9 mouse cellular contexts compared by ENCODE assay signal in the genomic region with DNA sequence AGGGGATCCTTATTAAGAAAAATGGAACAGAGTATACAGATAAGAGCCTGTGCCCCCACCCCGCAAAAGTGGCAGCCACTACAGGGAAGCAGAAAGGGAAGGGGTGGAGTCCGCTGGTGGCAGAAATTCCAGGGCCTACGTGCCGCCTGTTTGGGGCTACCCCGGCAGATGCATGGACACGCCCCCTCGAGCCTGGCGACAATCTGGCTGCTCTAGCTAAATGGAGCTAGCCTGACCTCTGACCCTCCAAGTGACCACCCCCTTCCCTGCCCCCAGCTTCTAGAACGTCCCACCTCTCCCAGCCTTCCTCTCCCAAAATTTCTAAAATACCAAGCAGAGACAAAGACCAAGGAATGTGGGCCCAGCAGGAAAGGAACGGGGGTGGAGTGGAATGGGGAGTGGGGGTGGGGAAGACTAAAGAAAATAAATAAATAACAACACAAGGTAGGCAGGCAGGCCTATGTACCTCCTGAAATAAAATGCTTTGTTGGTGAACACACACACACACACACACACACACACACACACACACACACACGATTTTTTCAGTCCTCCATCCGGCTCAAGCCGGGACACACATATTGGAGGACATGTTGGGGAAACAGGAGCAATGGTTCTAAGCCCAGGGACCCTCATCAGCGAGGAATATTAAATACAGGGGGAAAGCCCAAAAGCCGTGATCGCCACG. TPM values are rescaled to one million over a fixed set of nuclear protein-coding genes. Genes with fewer than 3 reads are reported as not detected.
A peak's percentile ranks its signal among the peaks of the same experiment; 100 is the strongest.
DNase-seq lines count a peak whose midpoint lies in the region; ATAC-seq lines count a peak whose summit lies in the region.
"Had no signal": no experiment of that assay in that cellular context is flagged by ENCODE, and none has a peak within 500 bp of the region (broad histone marks: within the 10 kb centered on the region; RNA-seq: fewer than 3 reads in every experiment).

No protein-coding gene starts in this region.

- H3K4me1 ChIP-seq in heart, embryonic 16.5 days (ENCODE audit: control insufficient read depth, insufficient read depth, low read length), result peaks cover 26% of the 10 kb centered on the region
- H3K4me1 ChIP-seq in neural tube, embryonic 15.5 days, result peaks cover 29% of the 10 kb centered on the region

- H3K9ac ChIP-seq in heart, embryonic 16.5 days (ENCODE audit: low read length), result no peak overlapping the region
- H3K9ac ChIP-seq in neural tube, embryonic 15.5 days (replicated peaks), result no peak overlapping the region

- 17% methylated on average over 17 of the region's 17 CpGs for WGBS in heart, embryonic 16.5 days
- WGBS in neural tube, embryonic 15.5 days, result 19% methylated on average over 17 of the region's 17 CpGs

- DNase-seq in MN1 (ENCODE audit: low spot score), result peak; percentile 67
- peak; percentile 97 for DNase-seq in embryo, embryonic 10.5 days (ENCODE audit: low spot score)
- peak; percentile 73 to 83 for DNase-seq in kidney, postnatal 4 days
- no peak for DNase-seq in cerebellum, adult 8-10 months
- no peak for DNase-seq in urinary bladder, postnatal 36 days (ENCODE audit: low spot score in 2 of 2)
- DNase-seq in urinary bladder, postnatal 10 days (ENCODE audit: low spot score), result no peak

- ATAC-seq in heart, embryonic 16.5 days (replicated peaks; ENCODE audit: extremely low read depth, insufficient read depth, low FRiP score), result 0 out of 2 replicates have a peak, but pooled peaks have one; percentile 23
- ATAC-seq in neural tube, embryonic 15.5 days (ENCODE audit: low FRiP score), result no peak

- no peak overlapping the region; the same call in 1 of the 2 replicates for H3K27ac ChIP-seq in heart, embryonic 16.5 days (ENCODE audit: low read length)
- no peak overlapping the region for H3K27ac ChIP-seq in neural tube, embryonic 15.5 days (replicated peaks)

- H3K36me3 ChIP-seq in heart, embryonic 16.5 days (ENCODE audit: control insufficient read depth, insufficient read depth), result no peaks in the 10 kb centered on the region
- H3K36me3 ChIP-seq in neural tube, embryonic 15.5 days, result no peaks in the 10 kb centered on the region

- H3K9me3 ChIP-seq in heart, embryonic 16.5 days (replicated peaks; ENCODE audit: control insufficient read depth, low read length), result no peaks in the 10 kb centered on the region
- H3K9me3 ChIP-seq in neural tube, embryonic 15.5 days (replicated peaks), result no peaks in the 10 kb centered on the region

- H3K4me3 ChIP-seq in heart, embryonic 16.5 days (ENCODE audit: low read length), result no peak overlapping the region
- H3K4me3 ChIP-seq in neural tube, embryonic 15.5 days (replicated peaks), result no peak overlapping the region

- H3K4me2 ChIP-seq in heart, embryonic 16.5 days (ENCODE audit: low read depth, low read length), result peak overlapping the region; percentile 43; the same call in 1 of the 2 replicates
- H3K4me2 ChIP-seq in neural tube, embryonic 15.5 days, result peak overlapping the region; percentile 19; the same call in 1 of the 2 replicates

- H3K27me3 ChIP-seq in heart, embryonic 16.5 days (ENCODE audit: control insufficient read depth, insufficient read depth, low read length), result no peaks in the 10 kb centered on the region
- H3K27me3 ChIP-seq in neural tube, embryonic 15.5 days (replicated peaks), result 0 out of 2 replicates have a peak, but pooled peaks cover 3% of the 10 kb centered on the region

RNA-seq across cellular contexts. Expression of gene C130032M10Rik, which starts 12.6 kb away (rescaled TPM):
- 0.87 and 1.3 TPM in 2 replicates for polyA plus RNA-seq in heart, embryonic 16.5 days (2015; fragmentation: Nextera tagmentation; extraction: Ambion mirVana)
- polyA plus RNA-seq in neural tube, embryonic 15.5 days (2015; fragmentation: Nextera tagmentation; extraction: Ambion mirVana), result not detected in 2 replicates
- polyA plus RNA-seq: cortical plate, adult 2 months had no signal

RNA-seq across cellular contexts. Expression of gene Ccr4, which starts 23.4 kb away (rescaled TPM):
- polyA plus RNA-seq in heart, embryonic 16.5 days (2015; fragmentation: Nextera tagmentation; extraction: Ambion mirVana), result 0.35 and 0.87 TPM in 2 replicates
- polyA plus RNA-seq in neural tube, embryonic 15.5 days (2015; fragmentation: Nextera tagmentation; extraction: Ambion mirVana), result 0.84 TPM in 1 of 2 replicates, not detected in the other
- polyA plus RNA-seq: cortical plate, adult 2 months had no signal

RNA-seq across cellular contexts. Expression of gene Trim71, which starts 36.0 kb away (rescaled TPM):
- polyA plus RNA-seq in heart, embryonic 16.5 days (2015; fragmentation: Nextera tagmentation; extraction: Ambion mirVana), result 0.03 and 0.05 TPM in 2 replicates
- 0.35 and 0.54 TPM in 2 replicates for polyA plus RNA-seq in neural tube, embryonic 15.5 days (2015; fragmentation: Nextera tagmentation; extraction: Ambion mirVana)

Comparison
In these comparisons a context has a peak if more than half of its experiments do, and no peak if none do; other contexts are left out.
1. DNase-seq: peak in MN1 (single experiment), embryo, embryonic 10.5 days (single experiment) and kidney, postnatal 4 days (2 of 2); none in cerebellum, adult 8-10 months (single experiment), urinary bladder, postnatal 36 days (0 of 2) and urinary bladder, postnatal 10 days (single experiment).